Mouse (Mus musculus) adrenal gland, postnatal 10 days (tissue): Measurements from ENCODE around the gene Kdm6b. TPM values are rescaled to one million over a fixed set of nuclear protein-coding genes. Genes with fewer than 3 reads are reported as not detected.

Experiments
- DNase-seq: peaks from one replicate; pipeline ENCODE4 v3.0.0; 2021; ENCODE audit warnings: mixed read lengths
- total RNA-seq, 2 experiments: library from RNA; stranded (reverse); gene quantifications; 2 replicates each; pipeline ENCODE4 v1.2.3; 2021

The Kdm6b gene
- total RNA-seq, 2 experiments from 2014 or later: 49.0 to 53.4 TPM

DNA sequence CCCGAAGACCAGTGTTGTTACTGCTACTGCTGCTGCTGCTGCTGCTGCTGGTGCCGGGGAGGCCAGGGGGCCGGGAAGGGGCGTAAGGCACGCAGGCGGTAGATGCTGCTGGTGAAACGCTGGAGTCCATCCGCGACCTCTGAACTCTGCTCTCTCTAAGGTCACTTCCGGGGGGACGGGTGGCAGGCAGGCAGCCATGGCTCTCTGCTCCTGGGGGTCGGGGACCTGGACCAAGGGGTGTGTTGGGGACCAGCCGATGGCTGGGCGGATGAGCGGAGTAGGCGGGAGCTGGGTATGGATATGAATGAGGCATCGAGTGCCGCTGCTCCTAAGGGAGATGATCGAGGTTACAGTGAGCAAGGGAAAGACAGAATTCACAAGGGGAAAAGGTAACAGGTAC lies 7.2 kb downstream of the Kdm6b start:
- no peak for DNase-seq

DNA sequence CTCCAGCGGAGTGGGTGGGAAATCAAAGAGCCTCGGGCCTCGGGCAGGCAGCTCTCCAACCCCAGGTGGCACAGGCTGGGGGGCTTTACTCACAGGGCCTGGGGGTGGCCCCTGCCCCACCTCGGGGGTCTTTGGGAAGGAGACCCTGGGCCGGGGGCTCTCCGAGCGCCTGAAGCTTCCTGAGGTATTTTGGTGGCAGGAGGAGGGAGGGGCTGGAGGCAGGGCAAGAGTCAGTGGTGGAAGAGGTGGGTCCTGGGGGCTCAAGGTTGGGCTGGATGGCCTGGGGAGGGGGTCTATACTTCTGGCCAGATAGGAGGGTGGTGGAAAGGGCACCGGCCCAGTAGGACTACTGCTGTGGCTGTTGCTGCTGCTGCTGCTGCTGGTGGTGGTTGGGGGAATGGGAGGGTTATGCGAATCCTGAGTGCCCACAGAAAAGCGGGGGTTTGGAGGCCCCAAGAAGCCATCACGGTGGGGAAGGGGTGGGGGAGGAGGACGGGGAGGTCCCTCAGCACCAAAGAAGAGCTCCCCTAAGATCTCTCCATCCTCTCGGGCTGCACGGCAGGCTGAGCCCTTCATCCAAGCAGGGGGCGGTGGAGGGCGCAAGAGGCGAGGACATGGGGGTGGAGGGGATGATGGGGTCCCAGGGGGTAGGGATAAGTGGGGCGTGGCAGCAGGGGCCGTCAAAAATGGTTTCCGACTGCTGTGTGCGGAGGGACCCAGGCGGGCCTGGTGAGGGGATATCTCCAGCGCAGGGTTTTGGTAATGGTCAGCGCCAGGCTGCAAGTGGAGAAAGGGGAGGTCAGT lies 7.9 kb downstream of the Kdm6b start:
- no peak for DNase-seq

DNA sequence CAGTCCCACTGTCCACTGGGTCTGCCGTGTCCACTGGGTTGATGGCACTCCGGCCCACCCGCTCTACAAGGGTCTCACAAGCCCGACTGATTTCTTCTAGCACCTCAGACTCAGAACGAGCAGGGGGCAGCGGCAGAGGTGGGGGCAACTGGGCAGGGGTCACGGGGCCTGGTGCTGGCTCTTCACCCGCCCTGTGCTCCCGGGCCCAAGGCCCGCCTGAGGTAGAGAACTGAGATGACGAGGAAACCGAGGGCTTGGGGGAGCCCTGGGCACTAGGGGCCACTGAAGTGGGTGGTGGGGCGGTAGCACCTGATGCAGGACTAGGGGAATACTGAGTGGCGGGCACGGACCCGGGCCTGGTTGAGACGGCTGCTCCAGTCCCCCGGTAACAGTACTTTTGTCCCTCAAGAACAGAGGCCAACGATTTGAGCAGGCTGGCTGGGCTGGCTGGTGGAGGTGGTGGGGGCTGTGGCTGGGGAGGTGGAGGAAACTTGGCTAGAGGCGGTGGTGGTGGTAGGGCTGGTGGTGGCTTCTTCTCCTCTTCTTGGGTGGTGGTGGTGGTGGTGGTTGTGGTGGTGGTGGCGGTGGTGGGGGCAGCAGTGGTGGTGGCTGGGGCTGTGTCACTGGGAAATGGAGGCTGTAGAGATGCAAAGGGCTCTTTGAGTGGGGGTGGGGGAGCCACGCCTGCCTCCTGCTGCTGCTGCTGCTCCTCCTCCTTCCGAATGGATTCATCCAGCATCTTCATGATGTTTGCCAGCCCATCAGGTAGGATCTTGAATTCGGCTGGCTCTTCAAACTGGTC lies 8.7 kb downstream of the Kdm6b start:
- DNase-seq: no peak

DNA sequence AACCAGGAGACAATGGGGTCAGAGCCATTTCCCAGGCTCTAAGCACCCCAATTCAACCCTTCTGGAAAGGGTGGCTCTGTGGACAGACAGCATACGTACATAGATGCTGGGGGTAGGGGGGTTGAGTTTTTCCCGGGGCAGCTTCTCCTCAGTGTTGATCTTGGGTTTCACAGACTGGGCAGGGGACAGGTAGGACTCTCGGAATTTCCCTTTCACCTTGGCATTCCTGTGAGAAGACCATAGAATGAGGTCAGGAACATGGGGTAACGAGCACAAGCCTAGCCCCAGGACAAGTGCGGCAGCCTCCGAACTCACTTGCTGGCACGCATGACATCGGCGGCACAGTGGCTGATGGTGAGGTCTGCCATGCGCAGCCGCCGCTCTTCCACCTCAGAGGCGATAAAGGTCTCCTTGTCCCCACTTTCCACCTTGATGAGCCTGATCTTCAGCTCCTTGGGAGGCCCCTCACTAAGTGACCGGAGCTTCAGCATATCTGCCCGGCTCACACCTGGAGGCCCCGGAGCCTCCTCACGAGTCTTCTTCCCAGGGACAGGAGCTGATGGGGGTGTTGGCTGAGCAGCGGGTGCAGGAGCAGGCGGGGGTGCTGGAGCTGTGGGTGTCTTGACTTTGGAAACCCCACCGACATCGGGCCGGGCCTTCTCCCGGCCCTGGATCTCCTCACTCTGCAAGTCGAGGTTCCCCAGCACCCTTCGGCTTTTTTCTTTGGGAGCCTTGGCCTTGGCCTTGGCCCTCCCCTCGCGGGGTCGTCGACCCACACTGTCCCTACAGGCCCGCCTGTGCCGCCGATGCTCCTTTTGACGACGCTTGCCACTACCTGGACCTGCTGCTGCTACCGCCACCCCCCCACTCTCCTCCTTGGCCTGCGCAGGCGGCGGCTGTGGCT lies 9.5 kb downstream of the Kdm6b start:
- no peak for DNase-seq

DNA sequence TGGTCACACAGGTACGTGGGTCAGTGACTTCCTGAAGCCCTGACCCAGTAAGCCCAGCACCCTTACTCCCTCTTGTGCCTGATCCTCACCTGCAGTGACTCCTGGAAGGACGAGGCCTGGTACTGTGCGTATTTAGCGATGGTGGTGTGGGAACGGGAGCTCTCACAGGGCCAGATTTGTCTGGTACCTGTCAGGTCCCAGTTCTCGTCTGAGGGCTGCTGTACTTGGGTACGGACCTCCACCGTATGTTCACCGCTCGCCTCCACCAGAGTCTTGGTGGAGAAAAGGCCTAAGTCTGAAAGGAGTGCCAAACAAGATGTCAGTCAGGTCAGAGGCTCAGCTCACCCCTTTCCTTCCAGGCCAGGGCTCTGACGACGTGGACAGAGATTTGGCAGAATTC lies 11.5 kb downstream of the Kdm6b start:
- DNase-seq: no peak

DNA sequence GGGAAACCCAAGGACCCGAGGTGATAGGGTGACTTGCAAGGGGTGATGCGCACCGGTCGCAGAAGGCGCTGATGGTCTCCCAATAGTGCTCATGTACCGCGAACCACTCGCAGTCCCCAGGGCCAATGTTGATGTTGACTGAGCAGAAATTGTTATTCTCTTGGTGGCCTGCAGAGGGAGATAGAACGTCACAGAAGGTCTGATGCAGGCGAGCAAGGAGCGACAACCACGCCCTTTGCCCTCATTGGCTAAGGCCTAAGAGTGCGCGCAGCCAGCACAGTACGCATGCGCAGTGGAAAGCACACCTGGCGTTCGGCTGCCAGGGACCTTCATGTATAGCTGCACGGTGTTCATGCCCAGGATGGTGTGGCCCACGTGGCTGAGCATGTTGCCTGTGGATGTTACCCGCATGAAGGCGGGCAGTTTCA lies 12.3 kb downstream of the Kdm6b start:
- peak; percentile 88 for DNase-seq

DNA sequence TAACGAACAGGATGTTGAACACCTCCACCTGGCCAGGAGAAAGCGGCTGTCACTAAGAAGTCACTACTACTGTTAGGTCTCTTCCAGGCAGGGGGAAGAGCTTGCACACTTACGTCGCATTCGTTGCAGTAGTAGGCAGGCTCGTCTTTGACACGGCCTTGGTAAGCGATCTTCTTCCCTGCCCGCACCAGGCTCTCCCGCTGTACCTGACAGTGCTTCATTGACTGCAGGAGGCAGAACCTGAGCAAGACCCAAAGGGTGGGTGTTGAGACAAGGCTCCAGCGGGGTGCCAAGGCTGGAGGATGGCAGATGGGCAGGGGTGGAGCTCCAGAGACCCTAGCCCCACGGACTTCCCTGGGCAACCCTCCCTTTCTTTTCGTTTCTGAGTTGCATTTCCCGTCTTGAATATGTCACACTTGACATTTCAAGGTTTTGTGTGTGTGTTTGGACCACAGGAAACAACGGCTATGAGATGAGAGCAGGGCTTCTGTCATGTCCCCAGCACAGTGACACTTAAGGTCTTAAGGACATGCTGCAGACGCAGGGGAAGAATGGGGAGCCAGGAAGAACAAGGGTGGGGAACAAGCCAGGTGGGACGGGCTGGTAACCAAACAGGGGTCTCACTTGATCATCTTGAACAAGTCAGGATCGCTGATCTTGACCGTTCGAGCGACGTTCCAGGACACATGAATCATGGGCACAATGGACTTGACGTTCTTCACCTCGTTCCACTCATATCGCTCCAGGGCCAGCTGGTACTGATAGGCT lies 13.2 kb downstream of the Kdm6b start:
- DNase-seq: no peak

DNA sequence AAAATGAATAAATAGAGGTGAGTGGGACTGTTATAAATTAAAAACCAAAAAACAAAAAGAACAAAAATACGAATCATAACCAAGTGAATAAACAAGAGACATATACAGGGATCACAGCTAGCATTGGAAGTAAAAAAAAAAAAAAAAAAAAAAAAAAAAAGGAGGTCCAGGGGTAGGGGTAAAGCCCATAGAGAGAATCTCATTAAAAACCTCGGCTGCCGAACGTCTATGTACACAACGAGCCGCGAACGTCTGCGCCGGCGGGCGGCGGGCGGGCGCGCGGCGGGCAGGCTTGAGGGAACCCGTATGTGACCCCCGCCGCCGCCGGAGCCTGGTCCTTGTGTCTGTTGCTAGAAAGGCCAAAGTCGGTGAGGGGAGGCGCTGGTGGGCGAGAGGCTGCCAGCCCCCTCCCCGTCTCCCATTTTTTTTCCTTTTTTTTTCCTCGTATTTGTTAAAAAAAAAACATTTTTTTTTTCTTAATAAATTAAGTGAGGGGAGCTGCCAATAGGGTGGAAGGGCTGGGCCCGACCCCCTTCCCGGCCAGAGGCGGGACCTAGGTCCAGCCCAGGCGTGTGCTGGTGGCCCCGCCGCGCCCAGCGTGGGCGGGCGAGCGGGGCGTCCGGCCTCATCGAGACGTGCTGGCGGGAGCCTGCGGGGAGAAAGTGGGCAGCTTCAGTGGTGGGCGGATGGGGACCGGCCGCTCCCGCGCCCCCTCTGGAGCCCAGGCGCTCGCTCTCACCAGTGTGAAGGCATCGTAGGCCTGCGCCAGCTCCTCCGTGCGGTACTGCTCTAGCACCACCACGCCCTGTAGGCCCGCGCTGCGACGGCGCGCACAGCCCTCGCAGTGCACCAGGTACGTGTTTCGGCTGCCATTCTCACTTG lies 14.0 kb downstream of the Kdm6b start:
- no peak for DNase-seq

DNA sequence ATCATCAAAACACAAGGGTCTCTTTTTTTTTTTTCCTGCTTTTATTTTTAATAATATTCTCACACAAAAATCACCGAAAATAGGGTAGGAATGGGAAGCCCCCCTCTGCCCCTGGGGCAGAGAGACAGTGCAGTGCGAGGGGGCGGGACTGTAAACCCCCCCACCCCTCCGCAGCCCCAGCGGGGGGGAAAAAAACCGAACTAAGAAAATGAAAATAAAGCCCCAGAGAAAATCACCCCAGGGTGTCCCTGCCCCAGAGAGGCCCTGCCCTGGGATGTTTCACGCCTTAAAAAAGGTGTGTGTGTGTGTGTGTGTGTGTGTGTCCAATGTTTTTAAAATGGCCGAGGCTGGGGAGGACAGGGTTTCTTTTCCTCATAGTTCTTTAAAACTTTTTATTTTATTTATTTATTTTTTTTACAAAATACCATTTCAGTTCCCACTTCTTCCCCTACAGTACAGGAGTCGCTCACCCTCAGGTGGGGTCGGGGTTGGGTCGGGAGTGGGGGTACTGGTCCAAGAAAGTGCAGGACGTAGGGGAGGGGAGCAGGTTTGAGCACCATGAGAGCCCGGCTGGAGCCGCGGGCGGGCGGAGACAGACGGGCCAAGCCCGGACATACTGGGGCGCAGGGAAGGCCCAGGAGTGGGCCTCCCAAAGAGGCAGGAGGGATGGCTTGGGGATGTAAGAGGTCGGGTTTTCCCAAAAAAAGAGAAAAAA lies 14.8 kb downstream of the Kdm6b start:
- DNase-seq: no peak

DNA sequence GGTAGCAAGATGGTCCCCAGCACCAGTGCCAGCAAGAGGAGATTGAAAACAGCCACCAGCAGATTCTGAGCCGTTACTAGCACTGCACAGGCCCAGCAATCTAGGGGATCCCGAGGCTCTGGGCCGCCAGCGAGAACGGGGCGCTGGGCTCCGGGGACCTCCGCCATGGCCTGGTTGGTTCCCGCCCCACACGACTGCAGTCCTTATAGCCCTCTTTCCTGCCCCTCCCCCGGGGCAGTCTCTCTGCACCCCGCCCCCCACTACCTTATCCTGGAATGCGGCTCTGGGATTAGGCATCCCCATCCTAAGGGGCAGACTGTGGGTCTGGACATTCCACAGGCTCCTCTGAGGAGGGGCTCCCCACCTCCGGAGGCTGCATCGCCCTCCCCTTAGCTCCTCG lies 15.4 kb downstream of the Kdm6b start, which contains the start of gene Tmem88:
Gene Tmem88, minus strand, starts transcription at position 176 of the 400 bp plus-strand sequence.
- DNase-seq: peak; percentile 66

DNA sequence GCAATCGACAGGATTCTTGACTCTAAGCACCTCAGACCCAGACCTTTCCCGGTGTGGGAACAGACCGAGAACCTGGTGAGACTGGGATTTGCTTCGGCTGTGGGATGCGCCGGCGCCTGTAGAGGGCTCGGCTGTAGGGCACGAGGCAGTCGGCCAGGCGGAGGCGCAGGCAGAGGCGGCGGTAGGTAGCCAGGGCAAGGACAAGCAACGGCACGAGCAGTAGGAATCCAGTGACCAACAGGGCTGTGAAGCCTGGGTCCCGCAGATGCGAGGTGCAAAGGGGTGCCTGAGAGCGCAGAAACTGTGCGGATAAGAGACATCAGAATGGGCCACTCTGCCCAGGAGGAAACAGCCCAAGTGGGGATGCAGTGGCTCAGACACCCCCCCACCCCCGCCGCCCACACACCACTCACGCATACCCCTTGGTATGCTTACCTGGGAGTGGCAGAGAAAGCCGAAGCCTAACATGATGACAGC lies 15.9 kb downstream of the Kdm6b start:
- DNase-seq: no peak

DNA sequence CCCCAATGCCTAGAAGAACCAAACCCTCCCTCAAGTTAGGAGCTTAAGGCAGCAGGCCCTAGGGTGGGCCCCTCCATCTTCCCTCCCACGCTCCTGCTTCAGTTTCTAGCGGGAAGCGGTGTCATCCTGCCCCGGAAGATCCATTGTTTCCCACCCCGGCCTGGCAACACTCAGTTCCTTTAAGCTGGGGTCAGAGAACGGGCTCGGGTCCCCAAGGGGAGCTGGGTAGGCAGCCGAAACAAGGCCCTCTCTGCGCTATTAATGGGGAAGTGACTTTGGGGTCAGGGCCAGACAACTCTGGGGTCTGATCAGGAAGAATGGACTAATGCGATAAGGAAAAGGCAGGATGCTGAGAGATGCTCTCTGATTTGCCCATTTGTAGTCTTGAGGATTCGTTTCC lies 16.7 kb downstream of the Kdm6b start:
- peak; percentile 65 for DNase-seq

DNA sequence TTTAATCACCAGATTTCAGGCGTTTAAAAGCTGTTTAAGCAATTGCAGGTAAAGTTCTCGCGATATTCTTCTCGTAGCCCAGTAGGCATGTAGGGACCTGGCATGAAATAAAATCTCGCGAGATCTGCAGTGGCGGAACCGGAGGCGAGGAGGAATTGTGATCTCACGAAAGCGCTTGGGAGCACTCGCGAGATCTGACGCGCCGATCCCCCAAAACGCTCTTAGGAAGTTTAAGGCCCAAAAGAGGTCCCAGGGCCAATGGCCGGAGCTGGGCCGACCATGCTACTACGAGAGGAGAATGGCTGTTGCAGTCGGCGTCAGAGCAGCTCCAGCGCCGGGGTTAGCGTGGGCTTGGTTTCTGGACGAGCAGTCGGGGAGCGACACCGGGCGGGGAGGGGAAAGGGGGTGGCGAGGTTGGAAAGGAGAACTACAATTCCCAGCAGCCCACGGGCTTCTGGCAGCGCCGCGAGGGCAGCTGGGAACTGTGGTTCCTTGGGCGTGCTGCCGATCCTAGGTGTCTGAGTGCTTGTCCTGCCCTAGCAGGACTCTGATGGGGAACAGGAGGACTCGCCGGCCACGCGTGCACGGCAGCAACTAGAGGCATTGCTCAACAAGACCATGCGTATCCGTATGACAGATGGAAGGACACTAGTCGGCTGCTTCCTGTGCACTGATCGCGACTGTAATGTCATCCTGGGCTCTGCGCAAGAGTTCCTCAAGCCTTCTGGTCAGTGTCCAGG lies 17.7 kb downstream of the Kdm6b start:
- peak; percentile 93 for DNase-seq

DNA sequence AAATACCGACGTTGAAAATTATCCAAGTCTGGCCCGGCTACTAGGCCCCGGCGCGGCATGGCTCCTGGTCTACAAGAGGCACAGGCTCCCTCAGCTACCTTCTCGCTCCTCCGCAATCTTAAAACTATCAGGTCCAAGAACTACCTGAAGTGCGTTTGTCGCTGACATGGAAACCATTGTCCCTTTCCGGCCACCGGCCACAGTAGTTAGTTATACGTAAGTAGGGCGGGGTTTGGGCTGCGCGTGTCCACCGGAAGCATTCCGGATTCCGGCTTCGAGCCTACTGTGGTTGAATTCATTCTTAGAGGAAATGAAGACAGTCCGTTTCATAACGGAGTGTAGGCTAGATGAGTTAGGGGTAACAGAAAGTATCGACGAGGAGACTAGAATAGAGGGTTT lies 18.2 kb downstream of the Kdm6b start, which contains the start of the genes Naa38 and Cyb5d1:
Gene Naa38, plus strand, starts transcription at position 253 of the 399 bp plus-strand sequence.
Gene Cyb5d1, minus strand, starts transcription at position 397 of the 399 bp plus-strand sequence.
- DNase-seq: peak; percentile 92

DNA sequence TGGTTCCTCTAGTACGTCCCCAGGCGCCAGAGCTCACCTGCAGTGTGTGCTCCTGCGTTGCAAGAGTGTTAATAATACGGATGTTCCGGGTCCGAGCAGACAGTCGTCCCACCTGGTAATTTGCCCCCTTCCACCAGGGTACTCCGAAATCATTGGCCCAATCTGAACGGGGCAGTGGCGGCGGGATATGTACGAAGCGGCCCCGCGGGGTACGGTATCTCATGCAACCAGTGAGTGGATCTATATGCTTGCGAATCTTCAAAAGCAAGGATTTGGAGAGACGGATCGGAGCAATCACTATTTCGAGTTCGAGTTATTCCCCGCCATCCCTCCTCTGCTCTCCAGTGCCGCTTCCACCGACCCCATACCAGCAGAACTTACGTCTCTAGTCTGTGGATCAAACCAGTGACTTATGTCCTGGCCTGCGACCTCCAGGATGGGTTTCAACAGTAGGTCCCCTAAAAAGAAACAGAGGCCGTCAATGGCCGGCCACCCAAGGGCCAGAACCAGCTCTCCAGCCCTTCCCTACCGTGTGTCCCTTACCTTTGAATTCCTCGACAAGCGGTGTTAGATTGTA lies 18.8 kb downstream of the Kdm6b start:
- peak; percentile 37 for DNase-seq

DNA sequence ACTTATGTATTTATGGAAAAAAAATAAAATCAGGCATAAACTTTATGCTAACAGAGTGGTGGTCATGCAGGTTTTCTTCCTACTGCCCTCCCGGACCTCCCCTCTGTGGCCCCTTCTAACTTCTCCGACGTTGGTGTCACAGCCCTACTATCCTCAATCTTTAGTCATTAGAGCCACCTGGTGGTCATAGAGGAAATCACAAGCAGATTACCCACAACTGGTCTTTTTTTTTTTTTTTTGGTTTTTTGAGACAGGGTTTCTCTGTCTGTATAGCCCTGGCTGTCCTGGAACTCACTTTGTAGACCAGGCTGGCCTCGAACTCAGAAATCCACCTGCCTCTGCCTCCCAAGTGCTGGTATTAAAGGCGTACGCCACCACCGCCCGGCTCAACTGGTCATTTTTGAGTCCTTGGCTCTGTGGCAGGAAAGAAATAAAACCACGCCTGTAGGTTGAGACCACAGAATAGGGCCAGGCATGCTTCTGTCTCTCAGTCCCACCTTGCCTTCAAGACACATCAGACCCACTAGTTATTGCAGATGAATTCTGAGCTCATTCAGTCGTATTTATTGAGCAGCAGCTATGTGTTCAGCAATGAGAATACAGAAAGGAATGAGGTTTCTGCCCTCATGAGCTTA lies 23.0 kb downstream of the Kdm6b start:
- peak; percentile 82 for DNase-seq

DNA sequence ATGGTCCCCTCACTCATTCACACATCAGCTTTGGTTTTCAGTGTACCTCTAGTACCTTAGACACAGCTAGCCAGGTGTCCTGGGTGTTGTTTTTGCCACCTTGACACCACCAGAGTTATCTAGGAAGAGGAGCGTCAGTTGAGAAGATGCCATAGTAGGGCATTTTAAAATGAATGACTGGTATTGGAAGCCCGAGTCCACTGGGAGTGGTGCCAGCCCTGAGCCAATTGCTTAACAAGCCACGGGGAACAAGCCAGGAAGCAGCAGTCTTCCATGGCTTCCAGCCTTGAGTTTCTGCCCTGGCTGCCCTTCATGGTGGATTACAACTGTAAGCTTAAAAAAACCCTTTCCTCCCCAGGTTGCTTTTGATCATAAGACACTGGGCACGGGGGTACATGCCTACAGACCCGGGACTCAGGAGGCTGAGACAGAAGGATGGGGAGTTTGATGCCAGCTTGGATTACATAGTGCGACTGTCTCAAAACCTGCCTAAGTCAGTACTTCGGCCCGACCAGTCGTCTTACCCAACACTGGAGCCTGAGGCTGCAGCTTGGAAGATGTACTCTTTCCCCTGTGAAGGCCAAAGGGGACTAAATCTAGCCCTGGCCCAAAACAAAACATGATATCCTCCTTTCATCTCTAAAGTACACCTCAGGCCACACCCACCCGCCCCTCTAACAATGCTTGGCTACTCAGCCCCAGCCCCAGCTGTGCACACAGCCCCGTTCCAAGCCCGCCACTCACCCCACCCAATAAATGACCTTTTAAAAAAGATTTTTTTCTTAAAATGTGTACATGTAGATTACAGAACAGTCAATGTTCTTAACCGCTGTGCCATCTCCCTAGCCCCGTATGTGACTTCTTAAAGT lies 23.7 kb downstream of the Kdm6b start:
- DNase-seq: peak; percentile 90
